8 mouse cellular contexts compared by ENCODE assay signal in the genomic region with DNA sequence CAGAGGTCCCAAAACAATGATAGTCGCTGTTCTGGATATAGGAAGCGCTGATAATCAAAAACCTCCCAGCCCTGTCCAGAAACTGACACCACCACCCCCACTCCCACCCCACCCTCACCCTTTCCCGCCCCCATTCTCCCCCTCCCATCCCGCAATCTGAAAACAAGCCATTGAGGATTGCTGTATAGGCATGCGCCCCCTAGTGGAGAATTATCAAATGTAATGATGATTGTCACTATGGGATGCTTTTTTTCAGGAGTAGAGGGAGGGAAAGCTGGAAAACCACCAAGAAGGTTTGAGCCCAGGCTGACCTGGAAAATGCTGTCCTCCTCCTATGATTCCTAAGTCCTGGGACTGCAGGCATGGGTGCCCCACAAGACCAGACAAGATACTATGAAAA.
DNase-seq lines count a peak whose midpoint lies in the region; ATAC-seq lines count a peak whose summit lies in the region.

No protein-coding gene starts in this region.

- no peak overlapping the region for H3K4me3 ChIP-seq in hindbrain, embryonic 16.5 days (ENCODE audit: low read length)

- H3K9ac ChIP-seq in hindbrain, embryonic 16.5 days (ENCODE audit: low read depth, low read length) = no peak overlapping the region

- peak overlapping the region; percentile 5; the same call in 1 of the 2 replicates for H3K4me2 ChIP-seq in hindbrain, embryonic 16.5 days (ENCODE audit: low read length)

- H3K36me3 ChIP-seq in hindbrain, embryonic 16.5 days (ENCODE audit: control insufficient read depth, insufficient read depth, low read length) = no peaks in the 10 kb centered on the region

- H3K27ac ChIP-seq in hindbrain, embryonic 16.5 days (ENCODE audit: low read depth, low read length) = no peak overlapping the region

- intact Hi-C loops in heart, postnatal 25 days (cut with DNase I) = loop anchor here (10.0 kb wide), 4 partner anchors 262 to 1912 kb away; a partner anchor contains a TSS

- no peaks in the 10 kb centered on the region for H3K27me3 ChIP-seq in hindbrain, embryonic 16.5 days (replicated peaks; ENCODE audit: control insufficient read depth, insufficient read depth, low read length)

- DNase-seq in heart, adult 18-20 months = peak; percentile 11 to 63
- no peak for DNase-seq in heart, postnatal 25 days (ENCODE audit: low spot score)
- DNase-seq in thymus, postnatal 14 days = peak; percentile 11
- no peak for DNase-seq in thymus, adult 18-20 months
- no peak for DNase-seq in Muller cell, postnatal 12 days (ENCODE audit: inconsistent ontology term)
- no peak for DNase-seq in right cerebral cortex, postnatal 25 days

- no peak for ATAC-seq in hindbrain, embryonic 16.5 days
- ATAC-seq in megakaryocyte-erythroid progenitor cell, adult 5-6 weeks (replicated peaks; ENCODE audit: low FRiP score, low TSS enrichment, poor library complexity, severe bottlenecking) = no peak

- 18% methylated on average over 5 of the region's 5 CpGs for WGBS in hindbrain, embryonic 16.5 days

- no peaks in the 10 kb centered on the region for H3K9me3 ChIP-seq in hindbrain, embryonic 16.5 days (ENCODE audit: control insufficient read depth, low read length)

- H3K4me1 ChIP-seq in hindbrain, embryonic 16.5 days (ENCODE audit: control insufficient read depth, insufficient read depth, low read depth, low read length) = no peaks in the 10 kb centered on the region

Comparison
In these comparisons a context has a peak if more than half of its experiments do, and no peak if none do; other contexts are left out.
1. DNase-seq: peak in heart, adult 18-20 months (2 of 2) and thymus, postnatal 14 days (single experiment); none in heart, postnatal 25 days (single experiment), thymus, adult 18-20 months (0 of 2), Muller cell, postnatal 12 days (single experiment) and right cerebral cortex, postnatal 25 days (single experiment).